Comparison of ENCODE assay signal across 18 mouse cellular contexts in the genomic region with DNA sequence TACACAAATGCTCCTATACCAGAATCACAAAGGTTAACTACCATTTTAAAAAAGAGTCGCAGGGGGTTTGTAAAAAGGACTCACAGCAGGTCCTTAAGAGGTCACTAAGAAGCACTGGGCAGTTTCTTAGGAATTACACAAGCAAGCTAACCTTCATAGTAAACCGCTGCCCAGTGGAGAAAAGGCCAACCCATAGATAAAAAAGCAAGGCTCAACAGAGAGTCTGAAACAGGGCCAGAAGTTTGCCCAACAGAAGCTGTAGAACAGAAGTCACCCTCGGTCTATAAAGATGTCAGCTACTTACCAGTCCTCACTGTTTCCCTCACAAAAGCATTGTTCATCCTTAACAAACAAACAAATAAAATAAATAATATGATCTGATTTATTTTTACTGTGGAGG. TPM values are rescaled to one million over a fixed set of nuclear protein-coding genes. Genes with fewer than 3 reads are reported as not detected.
DNase-seq lines count a peak whose midpoint lies in the region; ATAC-seq lines count a peak whose summit lies in the region.
"Had no signal": no experiment of that assay in that cellular context is flagged by ENCODE, and none has a peak within 500 bp of the region (broad histone marks: within the 10 kb centered on the region; RNA-seq: fewer than 3 reads in every experiment).

No protein-coding gene starts in this region.

- no peak overlapping the region for H3K9ac ChIP-seq in heart, embryonic 15.5 days
- H3K9ac ChIP-seq: embryonic facial prominence, embryonic 12.5 days; liver, embryonic 13.5 days; lung, embryonic 15.5 days; midbrain, embryonic 15.5 days had no signal

- H3K4me2 ChIP-seq in heart, embryonic 15.5 days, result no peak overlapping the region
- H3K4me2 ChIP-seq: embryonic facial prominence, embryonic 12.5 days; liver, embryonic 13.5 days; lung, embryonic 15.5 days; midbrain, embryonic 15.5 days had no signal

- H3K27me3 ChIP-seq in heart, embryonic 15.5 days, result no peaks in the 10 kb centered on the region
- no peaks in the 10 kb centered on the region for H3K27me3 ChIP-seq in limb, embryonic 10.5 days (ENCODE audit: low read depth, poor library complexity, severe bottlenecking)
- H3K27me3 ChIP-seq: embryonic facial prominence, embryonic 12.5 days; liver, embryonic 13.5 days; lung, embryonic 15.5 days; midbrain, embryonic 15.5 days; Patski had no signal

- peak; percentile 15 to 32 for DNase-seq in heart, adult 9 months (ENCODE audit: low spot score in 2 of 2)
- DNase-seq in heart, postnatal 36 days, result no peak
- DNase-seq in adipocyte (ENCODE audit: low spot score), result peak; percentile 97
- peak; percentile 68 for DNase-seq in adrenal gland, postnatal 10 days
- no peak for DNase-seq in limb, embryonic 10.5 days (ENCODE audit: low spot score)
- no peak for DNase-seq in left cerebral cortex, postnatal 25 days (ENCODE audit: low spot score in 2 of 2)
- DNase-seq: cerebellum, adult 8-10 months; kidney, adult 8-10 months; kidney, postnatal 36 days; left cerebral cortex, postnatal 4 days; liver, embryonic 13.5 days; right cerebral cortex, postnatal 14 days had no signal

- no peak for ATAC-seq in heart, embryonic 15.5 days (replicated peaks; ENCODE audit: insufficient number of reproducible peaks, insufficient read depth, low FRiP score, low read depth)
- ATAC-seq: activated CD4-positive, CD25-positive, alpha-beta regulatory T cell, adult 4 months; midbrain, embryonic 15.5 days; Patski had no signal

- 76% methylated on average over 3 of the region's 3 CpGs for WGBS in heart, embryonic 15.5 days
- 96% methylated on average over 3 of the region's 3 CpGs for WGBS in limb, embryonic 10.5 days

- H3K27ac ChIP-seq in heart, embryonic 15.5 days, result 0 out of 2 replicates have a peak overlapping the region, but pooled peaks have one; percentile 11
- H3K27ac ChIP-seq in limb, embryonic 10.5 days, result no peak overlapping the region
- H3K27ac ChIP-seq: embryonic facial prominence, embryonic 12.5 days; liver, embryonic 13.5 days; lung, embryonic 15.5 days had no signal

- H3K4me3 ChIP-seq in heart, embryonic 15.5 days, result no peak overlapping the region
- no peak overlapping the region for H3K4me3 ChIP-seq in limb, embryonic 10.5 days
- H3K4me3 ChIP-seq: embryonic facial prominence, embryonic 12.5 days; liver, embryonic 13.5 days; lung, embryonic 15.5 days; midbrain, embryonic 15.5 days had no signal

- intact Hi-C loops in heart, postnatal 36 days (cut with DNase I), result no loop called here
- intact Hi-C loops in left cerebral cortex, postnatal 25 days (cut with DNase I), result no loop called here

- H3K9me3 ChIP-seq in heart, embryonic 15.5 days (replicated peaks), result no peaks in the 10 kb centered on the region
- H3K9me3 ChIP-seq in limb, embryonic 10.5 days (replicated peaks), result no peaks in the 10 kb centered on the region
- H3K9me3 ChIP-seq: embryonic facial prominence, embryonic 12.5 days; liver, embryonic 13.5 days; lung, embryonic 15.5 days; midbrain, embryonic 15.5 days had no signal

- H3K4me1 ChIP-seq in heart, embryonic 15.5 days (replicated peaks), result peaks cover 44% of the 10 kb centered on the region
- peaks cover 10% of the 10 kb centered on the region for H3K4me1 ChIP-seq in limb, embryonic 10.5 days
- H3K4me1 ChIP-seq: lung, embryonic 15.5 days had no signal

- 0 out of 2 replicates have a peak, but pooled peaks cover 2% of the 10 kb centered on the region for H3K36me3 ChIP-seq in heart, embryonic 15.5 days
- peaks cover 36% of the 10 kb centered on the region for H3K36me3 ChIP-seq in limb, embryonic 10.5 days

RNA-seq across cellular contexts. Expression of a gene that starts 58.6 kb away (rescaled TPM):
- total RNA-seq in heart, postnatal 36 days (2021), result 100 to 1,000 TPM; 225 to 237 TPM
- total RNA-seq in adrenal gland, postnatal 10 days (2021), result 100 to 1,000 TPM; 148 to 194 TPM
- polyA plus RNA-seq in heart, embryonic 15.5 days (2015; fragmentation: Nextera tagmentation; extraction: Ambion mirVana), result 258 and 293 TPM in 2 replicates
- polyA plus RNA-seq in limb, embryonic 10.5 days (2016; fragmentation: Nextera tagmentation; extraction: Ambion mirVana), result 267 and 319 TPM in 2 replicates
- 100 to 1,000 TPM; 231 to 250 TPM for total RNA-seq in left cerebral cortex, postnatal 25 days (2021)

Comparison
In these comparisons a context has a peak if more than half of its experiments do, and no peak if none do; other contexts are left out.
1. DNase-seq: peak in heart, adult 9 months (2 of 2), adipocyte (single experiment) and adrenal gland, postnatal 10 days (single experiment); none in heart, postnatal 36 days (0 of 2), limb, embryonic 10.5 days (single experiment) and left cerebral cortex, postnatal 25 days (0 of 2).